Mouse (Mus musculus): ENCODE measurements around the gene Htr3b.
"Not testable (repeated sequence)": the region's sequence is repeated elsewhere in the genome, so short reads cannot be mapped to it uniquely, and the experiment has no call there.

Gene Htr3b

DNA sequence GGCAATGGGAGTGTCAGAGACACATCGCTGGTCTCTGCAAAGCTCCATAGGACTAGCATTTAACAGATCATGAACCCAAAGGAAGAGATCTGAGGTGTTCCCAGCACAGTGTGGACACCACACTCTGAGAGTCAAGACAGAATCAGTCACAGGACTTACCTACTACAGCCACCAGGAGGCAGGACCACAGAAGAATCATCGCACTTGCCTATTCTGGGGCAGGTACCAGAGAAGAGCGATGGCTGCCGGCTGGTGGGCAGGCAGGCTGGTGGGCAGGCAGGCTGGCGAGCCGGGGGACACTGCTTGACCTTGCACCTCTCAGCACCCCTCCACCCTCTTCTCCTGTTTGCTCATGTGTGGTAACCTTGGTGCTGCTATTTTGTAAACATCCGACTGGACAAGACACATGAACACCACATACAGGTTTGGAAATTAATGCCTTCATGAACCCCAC, at the start of gene Htr3b:
TSS of gene Htr3b (minus strand) at position 404 of the 454 bp plus-strand sequence.
- DNase-seq (ENCODE audit: low spot score), result no peak

DNA sequence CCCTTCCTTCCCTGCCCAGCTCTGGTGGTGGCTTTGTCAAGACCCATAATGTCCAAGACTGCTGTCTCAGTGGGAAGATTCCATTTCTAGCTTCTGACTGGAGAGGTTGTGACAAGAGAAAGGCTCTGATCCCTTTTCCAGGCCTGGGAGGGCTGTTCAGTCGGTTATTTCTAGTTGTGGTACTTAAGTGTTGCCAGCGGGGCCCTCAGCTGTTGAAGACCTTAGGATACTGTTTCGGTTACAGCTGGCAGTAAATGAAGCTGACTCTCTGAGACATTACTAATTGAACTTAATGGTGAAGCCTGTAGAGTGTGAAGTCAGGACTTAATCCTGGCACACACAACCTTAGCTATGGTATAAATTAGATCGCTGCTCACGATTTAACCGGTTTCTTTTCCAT, 34.5 kb upstream of the Htr3b start:
- DNase-seq (ENCODE audit: low spot score), result no peak

DNA sequence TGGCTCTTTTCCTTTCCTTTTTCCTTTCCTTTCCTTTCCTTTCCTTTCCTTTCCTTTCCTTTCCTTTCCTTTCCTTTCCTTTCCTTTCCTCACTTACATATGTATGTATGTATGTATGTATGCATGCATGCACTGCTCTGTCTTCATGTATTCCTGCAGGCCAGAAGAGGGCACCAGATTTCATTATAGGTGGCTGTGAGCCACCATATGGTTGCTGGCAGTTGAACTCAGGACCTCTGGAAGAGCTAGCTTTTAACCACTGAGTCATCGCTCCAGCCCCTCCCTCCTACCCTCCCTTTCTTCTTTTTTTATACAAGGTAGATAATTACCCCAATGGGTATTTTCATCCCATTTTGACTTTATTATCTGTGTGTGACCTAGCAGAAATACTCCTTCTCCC, 30.9 kb upstream of the Htr3b start:
- DNase-seq (ENCODE audit: low spot score), result no peak

DNA sequence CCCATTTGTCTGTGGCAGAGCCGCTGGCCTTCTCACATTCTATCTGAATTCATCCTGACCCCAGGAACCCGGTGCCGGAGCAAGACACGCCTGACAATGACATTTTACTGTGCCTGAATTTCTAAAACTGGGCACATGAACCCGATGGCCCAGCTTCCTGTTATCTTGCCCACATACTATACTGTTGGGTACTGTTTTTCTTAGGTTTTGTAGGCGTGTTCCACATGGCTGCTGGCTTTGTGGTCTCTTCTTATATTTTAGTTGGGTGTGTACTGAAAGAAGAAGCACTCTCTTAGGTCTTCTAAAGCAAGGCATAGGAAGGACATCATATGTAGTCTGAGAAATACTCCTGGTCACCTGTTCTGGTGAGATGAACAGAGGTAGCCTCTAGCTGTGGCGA, 30.0 kb upstream of the Htr3b start:
- DNase-seq (ENCODE audit: low spot score), result no peak

DNA sequence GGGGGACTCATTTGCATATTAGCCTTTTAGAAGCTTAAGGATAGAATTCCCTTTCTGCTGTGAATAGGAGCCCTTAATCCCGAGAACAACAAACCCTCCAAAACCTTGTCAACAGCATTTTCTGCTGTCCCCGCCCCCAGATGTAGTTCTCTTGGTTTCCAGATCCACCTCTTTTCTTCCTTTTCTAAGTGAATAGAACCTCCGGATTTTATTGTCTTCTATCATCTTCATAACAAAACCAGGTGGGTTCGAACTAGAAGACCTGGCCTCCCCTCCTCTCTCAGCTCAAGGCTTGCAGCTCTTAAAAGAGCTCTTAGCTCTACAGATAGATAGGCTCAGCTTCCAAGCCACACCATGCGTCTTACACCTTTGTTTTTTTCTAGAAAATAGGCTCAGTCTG, 26.9 kb upstream of the Htr3b start:
- DNase-seq (ENCODE audit: low spot score), result no peak

DNA sequence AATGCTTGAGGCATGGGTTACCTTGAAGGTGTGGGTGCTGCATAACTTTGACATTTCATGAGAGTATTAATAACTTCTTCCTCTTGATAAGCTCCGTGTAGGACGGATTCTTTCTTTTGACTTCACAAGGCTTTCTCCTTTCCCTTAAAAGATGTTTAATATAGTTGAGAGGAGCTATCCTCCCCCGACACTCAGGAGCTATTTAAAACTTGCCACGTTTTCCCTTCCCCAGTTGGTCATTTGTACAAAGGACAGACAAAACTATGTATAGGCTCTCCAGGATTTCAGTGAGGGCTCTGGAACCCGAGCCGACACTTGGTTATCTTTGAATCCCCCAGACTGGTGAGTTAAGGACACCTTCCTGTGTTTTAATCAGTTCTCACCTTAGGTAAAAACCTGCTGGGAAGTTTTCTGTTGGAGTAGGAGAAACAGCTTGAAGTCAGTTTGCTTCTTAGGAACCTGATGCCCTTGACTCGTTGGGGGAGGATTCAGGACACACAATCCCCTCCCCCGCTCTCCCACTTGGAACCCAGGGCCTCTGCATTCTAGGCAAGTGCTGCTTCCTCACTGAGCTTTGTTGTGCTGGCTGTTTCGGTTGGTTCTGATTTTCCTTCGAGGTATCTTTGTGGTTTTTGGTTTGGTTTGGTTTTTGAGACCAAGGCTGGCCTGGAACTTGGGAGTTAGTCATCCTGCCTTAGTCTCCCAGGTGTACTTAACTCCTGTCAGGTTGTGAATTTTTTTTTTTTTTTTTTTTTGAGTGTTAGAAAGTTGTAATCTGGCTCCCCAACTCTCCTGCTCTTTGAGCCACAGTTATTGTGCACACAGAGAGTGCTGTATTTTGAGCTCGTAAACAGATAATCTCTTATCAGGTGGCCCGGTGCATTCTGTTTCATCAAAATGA, 22.7 kb upstream of the Htr3b start:
- peak; percentile 75 for DNase-seq (ENCODE audit: low spot score)

DNA sequence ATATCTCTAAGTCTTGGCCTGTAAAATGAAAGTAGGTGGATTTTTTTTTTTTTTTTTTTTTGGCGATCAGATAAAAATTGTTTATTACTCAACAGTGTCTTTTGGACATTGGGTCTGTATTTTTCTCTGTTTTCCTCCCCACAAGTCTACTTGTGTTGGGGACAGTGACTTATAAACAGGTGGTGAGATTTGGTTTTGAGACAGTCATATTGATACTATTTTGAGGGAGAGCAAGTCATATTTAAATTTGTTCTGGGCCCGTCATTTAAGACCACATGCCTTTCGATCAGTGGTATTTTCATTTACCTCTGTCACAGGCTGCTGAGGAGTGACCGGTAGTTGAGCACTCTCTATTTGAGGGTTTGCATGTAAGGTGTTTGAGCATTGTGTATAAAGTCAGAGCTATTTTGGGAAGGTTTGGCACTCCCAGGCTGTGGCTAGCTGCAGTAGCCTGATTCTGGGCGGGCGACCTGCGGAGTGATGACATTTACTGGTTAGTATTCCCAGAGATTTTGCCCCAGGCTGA, 21.9 kb upstream of the Htr3b start:
- peak; percentile 40 for DNase-seq (ENCODE audit: low spot score)

DNA sequence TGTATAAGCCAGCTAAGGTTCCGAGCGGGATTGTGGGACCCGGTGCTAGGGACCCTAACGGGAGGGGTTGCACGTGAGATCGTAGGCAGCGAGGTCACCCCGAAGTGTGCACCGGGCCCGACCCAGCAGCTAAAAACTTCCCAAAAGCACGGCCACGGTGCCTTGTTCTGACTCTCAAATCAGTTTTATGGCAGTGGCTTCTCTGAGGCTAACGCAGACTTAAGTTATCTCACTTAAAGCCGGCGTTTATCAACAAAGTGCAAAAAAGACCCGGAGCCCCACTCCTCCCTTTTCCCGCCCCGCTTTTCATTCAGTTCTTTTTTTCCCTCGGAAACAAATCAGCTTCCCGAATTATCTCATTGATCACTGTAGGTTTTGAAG, 20.9 kb upstream of the Htr3b start:
- peak; percentile 58 for DNase-seq (ENCODE audit: low spot score)

DNA sequence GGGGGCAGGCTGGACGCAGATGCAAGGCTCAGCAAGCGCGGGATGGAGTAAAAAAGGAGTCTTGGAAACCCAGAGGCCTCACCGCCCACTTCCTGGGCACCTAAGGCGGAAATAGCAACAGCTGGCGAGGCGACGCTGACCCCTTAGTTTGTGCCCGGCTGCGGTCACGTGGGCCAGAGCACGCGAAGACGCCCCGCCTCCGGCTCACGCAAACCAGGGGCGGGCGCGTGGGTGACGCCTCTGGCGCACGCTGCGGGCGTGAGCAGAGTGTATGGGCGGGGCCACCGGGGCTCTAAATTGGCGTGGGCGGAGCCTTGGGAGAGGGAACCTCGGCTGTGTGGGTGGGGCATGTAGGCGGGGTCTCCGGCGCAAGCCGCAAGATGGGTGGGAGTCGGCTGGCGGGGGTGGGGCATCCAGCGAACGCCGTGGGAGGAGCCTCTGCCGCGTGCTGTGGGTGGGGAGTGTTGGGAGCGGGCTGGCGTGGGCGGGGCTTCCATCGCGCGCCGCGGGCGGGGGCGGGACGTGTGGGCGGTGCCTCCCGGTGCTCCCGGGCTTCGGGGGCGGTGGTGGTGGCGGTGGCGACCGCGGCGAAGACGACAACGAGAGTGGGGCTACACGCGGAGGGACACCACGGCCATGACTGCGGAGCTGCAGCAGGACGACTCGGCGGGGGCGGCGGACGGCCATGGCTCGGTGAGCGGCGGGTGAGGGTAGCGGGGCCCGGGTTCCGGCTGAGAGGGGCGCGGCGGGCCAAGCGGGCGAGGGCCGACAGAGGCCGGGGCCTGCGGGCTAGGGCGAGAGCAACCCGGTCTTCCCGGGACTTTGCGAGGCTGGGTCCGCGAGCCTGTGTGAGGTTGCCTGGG, 20.3 kb upstream of the Htr3b start, which contains the start of gene Usp28:
TSS of gene Usp28 (plus strand) at position 531 of the 863 bp plus-strand sequence.
- peak; percentile 100 for DNase-seq (ENCODE audit: low spot score)

DNA sequence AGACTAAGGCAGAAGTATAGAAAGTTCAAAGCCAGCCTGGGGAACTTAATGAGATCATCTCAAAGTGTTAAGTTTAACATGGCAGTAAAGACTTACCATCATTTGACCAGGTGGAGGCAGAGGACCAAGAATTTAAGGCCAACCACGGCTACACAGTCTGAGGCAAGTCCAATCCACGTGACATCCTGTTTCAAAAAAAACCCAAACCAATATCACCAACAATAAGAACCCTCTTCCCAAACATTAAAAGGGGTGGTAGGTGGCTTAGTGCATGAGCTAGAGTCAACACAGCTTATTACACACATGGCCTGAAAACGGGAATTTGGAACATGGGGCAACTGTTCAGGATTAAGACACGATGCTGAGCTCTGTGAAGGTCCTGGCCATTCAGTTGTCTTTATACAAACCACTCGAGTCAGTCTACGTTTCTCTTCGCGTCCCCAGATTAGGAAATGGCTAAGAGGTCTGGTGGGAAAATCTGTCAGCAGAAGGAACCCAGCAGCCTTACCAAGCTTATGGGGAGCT, 19.6 kb upstream of the Htr3b start:
- no peak for DNase-seq (ENCODE audit: low spot score)

DNA sequence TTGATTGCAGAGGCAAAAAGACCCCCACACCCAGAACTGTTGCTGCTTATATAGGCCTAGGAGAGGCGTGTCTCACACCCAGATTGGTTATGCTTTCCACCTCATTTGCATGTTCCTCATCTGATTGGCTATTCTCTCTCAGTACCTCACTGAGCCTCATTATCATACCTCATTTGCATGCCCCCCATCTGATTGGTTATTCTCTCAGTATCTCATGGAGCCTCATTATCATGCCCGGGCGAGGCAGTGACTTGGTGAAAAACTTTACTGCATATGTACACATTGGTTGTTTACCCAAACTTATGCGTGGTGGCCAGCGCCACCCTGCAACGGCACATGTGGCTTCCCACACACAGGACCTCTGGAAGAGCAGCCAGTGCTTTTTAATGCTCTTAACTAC, 19.0 kb upstream of the Htr3b start:
- not testable (repeated sequence) for DNase-seq (ENCODE audit: low spot score)

DNA sequence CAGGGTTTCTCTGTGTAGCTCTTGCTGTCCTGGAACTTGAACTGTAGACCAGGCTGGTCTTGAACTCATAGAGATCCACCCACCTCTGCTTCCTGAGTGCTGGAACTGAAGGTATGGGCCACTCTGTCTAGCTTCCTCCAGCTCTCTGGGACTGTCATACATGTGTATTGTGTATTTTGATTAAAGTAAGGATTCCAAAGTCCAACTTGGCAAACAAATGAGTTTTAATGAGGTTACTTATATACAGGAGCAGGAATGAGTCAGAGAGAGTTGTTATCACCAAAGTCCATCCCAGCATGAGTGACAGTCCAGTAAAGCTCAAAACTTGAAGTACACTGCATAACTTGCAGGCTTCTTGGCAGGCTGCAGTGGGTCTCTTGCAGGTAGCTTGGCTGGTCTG, 17.0 kb upstream of the Htr3b start:
- DNase-seq (ENCODE audit: low spot score), result no peak

DNA sequence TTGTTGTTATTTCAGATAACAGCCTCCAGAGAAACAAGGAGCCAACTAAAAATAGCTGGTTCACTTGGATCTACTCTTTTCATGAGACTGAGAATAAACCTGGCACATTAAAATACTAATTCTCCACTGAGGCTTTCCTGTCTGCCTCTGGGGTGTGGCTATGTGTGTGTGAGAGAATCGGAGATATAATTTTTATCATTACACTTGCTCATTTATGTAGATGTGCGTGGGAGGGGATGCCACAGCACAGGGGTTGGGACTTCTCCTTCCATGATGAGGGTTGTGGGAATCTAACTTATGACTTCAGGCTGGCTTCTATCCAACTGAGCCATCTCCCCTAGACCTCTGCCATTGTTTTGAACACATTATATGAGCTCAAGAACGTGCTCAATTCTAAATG, 16.0 kb upstream of the Htr3b start:
- DNase-seq (ENCODE audit: low spot score), result no peak

DNA sequence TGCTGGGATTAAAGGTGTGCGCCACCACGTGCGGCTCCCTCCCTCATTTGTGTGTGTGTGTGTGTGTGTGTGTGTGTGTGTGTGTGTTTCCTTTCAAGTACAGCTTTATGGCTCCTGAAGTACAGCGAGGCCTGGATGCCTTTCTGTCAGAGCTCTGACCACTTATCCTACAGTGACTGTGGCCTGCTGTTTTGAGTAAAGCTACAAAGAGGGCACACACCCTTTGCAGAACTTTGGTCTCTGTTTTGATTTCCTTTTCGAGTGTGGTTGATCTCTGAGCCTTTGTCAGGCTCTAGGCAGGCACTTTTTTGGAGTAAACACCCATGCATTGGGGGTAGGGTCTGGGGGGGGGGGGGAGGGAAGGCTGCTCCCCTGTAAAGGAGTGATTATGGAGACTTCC, 15.6 kb upstream of the Htr3b start:
- DNase-seq (ENCODE audit: low spot score), result no peak

DNA sequence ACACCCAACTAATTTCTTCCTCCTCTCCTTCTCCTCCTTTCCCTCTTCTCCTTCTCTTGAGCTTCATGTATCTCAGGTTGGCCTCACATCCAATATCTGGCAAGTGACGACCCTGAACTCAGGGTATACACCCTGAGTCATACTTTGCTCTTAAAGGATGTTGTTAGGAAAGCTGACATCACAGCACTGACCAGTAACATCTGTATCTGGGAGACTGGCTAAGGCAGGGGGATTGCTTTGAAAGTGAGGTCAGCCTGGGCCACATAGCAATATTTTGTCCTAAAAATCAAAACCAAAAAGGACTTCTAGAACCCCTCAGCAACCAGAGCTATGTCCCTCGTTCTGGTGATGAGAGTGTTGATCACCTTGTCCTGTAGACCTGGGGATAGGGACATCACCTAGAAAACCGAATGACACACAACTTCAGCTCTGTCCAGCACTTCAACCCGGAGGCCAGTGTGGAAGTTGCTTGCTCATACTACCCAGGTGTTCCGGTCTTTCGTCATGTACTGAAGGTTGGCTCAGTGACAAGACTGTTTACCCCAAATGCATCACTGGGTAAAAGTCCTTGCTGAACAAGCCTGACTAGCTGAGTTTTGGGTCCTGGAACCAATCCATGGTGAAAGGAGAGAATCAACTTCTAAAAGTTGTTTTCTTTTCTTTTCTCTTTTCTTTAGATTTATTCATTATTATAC, 12.0 kb upstream of the Htr3b start:
- DNase-seq (ENCODE audit: low spot score), result no peak

DNA sequence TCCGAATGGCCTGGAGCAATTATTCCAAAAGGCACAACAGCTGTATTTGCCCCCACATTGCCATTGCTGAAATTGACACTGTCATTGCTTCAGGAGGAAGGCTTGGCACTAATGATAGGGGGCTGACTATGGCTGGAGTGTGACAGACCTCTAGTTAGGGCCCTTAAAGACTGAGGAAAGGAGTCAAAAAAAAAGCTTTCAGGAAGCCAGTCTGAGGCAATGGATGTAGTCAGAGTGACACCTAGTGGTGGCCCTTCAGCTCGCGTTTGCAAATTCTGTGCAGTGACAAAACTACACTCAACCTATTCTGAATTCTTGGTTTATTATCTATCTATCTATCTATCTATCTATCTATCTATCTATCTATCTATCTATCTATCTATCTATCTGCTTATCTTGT, 7.7 kb upstream of the Htr3b start:
- peak; percentile 85 for DNase-seq (ENCODE audit: low spot score)

DNA sequence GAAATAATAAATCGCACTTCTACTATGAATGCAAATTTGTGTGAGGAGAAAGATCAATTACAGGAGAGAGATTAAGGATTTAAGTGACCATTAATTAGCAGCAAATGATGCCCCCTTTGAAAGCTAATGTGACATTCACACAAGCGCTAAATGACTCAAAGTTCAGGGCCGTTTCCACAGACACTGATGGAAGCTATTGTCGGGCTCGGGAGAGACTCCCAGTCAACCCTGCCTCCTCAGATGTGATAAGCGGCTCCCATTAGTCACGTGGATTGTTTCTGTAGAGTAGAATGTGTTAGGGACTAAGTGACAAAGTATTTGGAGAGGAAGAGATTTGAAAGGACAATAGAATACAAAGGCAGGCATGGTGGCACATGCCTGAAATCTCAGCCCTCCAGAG, 2.7 kb downstream of the Htr3b start:
- DNase-seq (ENCODE audit: low spot score), result peak; percentile 26

DNA sequence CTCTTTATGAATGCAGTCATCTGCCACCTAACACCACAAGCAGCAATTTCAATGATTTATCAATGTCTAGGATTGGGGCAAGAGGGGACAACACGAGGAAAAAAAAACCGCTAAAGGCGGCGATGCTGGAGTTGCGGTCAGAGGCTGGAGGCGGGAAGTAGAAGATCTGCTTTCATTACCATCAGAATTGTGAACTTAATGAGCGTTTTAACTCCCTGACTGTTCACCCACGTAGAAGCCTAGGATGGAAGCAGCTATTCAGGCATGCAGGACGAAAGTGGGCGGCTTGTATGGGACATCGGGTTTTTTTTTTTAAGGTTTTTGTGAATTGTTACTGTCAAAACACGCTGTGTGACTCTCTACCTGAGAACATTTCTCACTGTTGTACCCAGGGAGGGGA, 3.5 kb downstream of the Htr3b start:
- DNase-seq (ENCODE audit: low spot score), result peak; percentile 23

DNA sequence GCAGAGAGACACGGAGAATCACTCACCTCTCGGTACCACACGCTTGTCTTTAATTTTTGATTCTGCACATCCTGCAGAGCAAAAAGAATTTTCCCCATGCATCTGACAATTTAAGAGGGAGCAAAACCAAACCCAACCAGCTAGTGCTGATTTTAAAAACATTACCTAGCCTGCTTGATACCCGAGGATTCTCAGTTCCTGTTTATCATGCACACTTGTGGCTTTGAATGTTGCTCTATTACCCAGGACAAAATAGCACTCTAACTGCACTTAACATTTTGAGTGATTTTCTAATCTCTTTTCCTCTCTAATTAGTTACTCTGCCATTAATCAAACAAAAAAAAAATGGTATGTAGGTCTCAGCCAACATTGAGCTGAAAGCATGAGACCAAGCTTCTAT, 17.2 kb downstream of the Htr3b start:
- DNase-seq (ENCODE audit: low spot score), result no peak

DNA sequence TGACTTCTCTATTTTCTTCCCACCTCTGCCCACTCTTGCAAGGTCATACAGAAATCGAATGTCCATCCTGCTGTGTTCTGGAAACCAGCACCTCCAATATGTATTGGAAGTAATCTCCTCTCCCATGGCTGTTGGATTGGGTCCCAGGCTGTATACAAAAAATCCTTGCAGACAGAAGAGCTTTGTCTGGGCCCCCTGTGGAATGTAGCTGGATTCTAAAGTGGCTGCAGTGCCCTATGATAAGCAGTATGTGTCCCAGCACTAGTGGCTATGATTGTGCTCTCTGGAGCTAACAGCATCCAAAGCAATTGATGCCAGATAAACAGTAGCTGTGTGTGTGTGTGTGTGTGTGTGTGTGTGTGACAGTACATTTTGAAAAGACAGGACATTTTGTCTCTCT, 22.4 kb downstream of the Htr3b start:
- DNase-seq (ENCODE audit: low spot score), result no peak

DNA sequence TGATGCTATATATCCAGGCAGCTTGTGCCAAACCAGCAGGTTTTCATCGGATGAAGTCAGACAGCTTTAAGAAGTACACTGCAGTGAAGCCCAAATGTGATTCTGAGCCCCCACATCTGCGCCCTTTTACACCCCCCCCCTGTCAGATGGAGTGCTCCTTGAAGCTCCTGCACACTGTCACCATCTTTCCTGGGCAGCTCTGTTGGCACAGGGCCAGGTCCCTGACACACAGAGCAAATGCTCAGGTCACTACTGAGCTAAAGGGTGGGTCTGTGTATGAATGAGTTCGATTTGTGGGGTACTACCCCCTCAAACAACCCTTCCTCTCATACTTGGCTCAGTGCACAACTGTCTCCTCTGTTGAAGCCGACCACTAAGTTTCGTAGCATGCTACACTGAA, 35.4 kb downstream of the Htr3b start:
- no peak for DNase-seq (ENCODE audit: low spot score)

DNA sequence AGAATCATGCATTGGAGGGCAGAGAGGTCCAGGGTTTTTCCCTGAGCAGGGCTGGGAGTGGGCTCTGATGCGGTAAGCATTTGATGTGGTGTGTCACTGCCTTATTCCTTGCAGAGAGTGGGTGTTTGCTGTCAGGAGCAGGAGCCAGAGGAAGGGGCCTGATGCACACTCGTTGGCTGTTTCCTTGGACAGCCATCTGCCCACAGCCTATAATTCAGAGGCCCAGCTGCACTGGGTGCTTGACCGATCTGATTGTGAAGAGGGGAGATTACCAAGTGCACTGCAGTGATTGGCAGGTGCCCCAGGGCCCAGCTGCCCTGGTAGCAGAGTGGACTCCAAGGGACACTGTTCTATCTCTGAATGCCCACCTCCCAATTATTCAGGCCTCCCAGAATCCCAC, 36.0 kb downstream of the Htr3b start:
- no peak for DNase-seq (ENCODE audit: low spot score)

All from embryo, embryonic 10.5 days (tissue).